Mouse (Mus musculus) limb, embryonic 12.5 days (tissue): ENCODE measurements at regions not wholly inside any gene's neighbourhood (a gene's known extent, or its start where the extent isn't known, plus 50 kb on each side); places are given as distances from the start of the nearest gene placed in this dataset.

Experiments used
- ATAC-seq: fragments of 200-750 bp; cut with Nextera tagmentation; 2 replicates; pipeline ENCODE4 v1.8.0; 2017; ENCODE audit warnings: low read depth, moderate TSS enrichment; ENCODE audit not compliant: insufficient number of reproducible peaks, insufficient read depth, low FRiP score, low TSS enrichment
- H3K27ac ChIP-seq: fragments of 300-500 bp; sonication (generic); 2 replicates; pipeline ENCODE4 v1.5.1; 2016; ENCODE audit warnings: mild to moderate bottlenecking, moderate library complexity
- H3K27me3 ChIP-seq: fragments of 300-500 bp; sonication (generic); 2 replicates; pipeline ENCODE4 v1.6.1; 2016; ENCODE audit warnings: mild to moderate bottlenecking, moderate library complexity
- H3K36me3 ChIP-seq: fragments of 300-500 bp; sonication (generic); 2 replicates; pipeline ENCODE4 v1.6.1; 2016; ENCODE audit warnings: mild to moderate bottlenecking, moderate library complexity
- H3K4me1 ChIP-seq: fragments of 300-500 bp; sonication (generic); replicated peaks from 2 replicates; pipeline ENCODE4 v1.6.1; 2016
- H3K4me2 ChIP-seq: fragments of 300-500 bp; sonication (generic); 2 replicates; pipeline ENCODE4 v1.6.1; 2016; ENCODE audit warnings: mild to moderate bottlenecking, moderate library complexity
- H3K4me3 ChIP-seq: fragments of 300-500 bp; sonication (generic); replicated peaks from 2 replicates; pipeline ENCODE4 v1.5.1; 2016; ENCODE audit warnings: mild to moderate bottlenecking
- H3K9ac ChIP-seq: fragments of 300-500 bp; sonication (generic); replicated peaks from 2 replicates; pipeline ENCODE4 v1.6.1; 2016; ENCODE audit warnings: mild to moderate bottlenecking, moderate library complexity
- H3K9me3 ChIP-seq: fragments of 300-500 bp; sonication (generic); 2 replicates; pipeline ENCODE4 v1.6.1; 2016; ENCODE audit warnings: mild to moderate bottlenecking, moderate library complexity
- whole genome bisulfite sequencing: fragments of 180-500 bp; shearing (Covaris S2); methylation state at CpG from one replicate; pipeline ENCODE4 v1.1.7; 2016; 5-methylcytosine and 5-hydroxymethylcytosine counted together

- ATAC-seq: no peak
- Histone ChIP-seq H3K4me3 (no peak overlapping the region), H3K4me2 (no peak overlapping the region), H3K9me3 (no peaks in the 10 kb centered on the region), H3K4me1 (no peaks in the 10 kb centered on the region; the same call in 1 of the 2 replicates), H3K36me3 (no peaks in the 10 kb centered on the region), H3K27me3 (no peaks in the 10 kb centered on the region), H3K9ac (no peak overlapping the region), H3K27ac (no peak overlapping the region)
These were observed 202.4 kb upstream of the Dkk2 start for GRCm38 (mm10) chr3:131882667-131883066.

DNA sequence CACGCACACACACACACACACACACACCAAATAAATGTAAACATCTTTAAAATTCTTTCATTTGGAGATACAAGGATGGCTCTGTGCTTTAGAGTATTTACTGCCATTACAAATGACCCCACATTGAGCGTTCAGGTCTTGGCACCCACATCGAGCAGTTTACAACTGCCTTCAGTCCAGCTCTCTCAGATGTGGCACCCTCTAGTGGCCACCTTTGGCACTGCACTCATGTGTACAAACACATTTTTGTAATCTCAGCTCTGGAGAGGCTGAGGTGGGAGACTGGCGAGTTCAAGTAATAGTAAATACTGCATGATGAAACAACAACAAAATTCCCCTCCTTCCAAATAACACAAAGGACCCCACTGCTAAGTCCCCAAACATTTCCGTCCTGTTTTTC, 198.6 kb upstream of the Dkk2 start:
- H3K9ac ChIP-seq: no peak overlapping the region
- no peaks in the 10 kb centered on the region for H3K9me3 ChIP-seq
- no peak overlapping the region for H3K4me2 ChIP-seq
- ATAC-seq: no peak
- H3K27ac ChIP-seq: no peak overlapping the region
- no peak overlapping the region for H3K4me3 ChIP-seq
- 85% methylated on average over 5 of the region's 5 CpGs for WGBS
- H3K36me3 ChIP-seq: no peaks in the 10 kb centered on the region
- no peaks in the 10 kb centered on the region; the same call in 1 of the 2 replicates for H3K4me1 ChIP-seq
- no peaks in the 10 kb centered on the region for H3K27me3 ChIP-seq

DNA sequence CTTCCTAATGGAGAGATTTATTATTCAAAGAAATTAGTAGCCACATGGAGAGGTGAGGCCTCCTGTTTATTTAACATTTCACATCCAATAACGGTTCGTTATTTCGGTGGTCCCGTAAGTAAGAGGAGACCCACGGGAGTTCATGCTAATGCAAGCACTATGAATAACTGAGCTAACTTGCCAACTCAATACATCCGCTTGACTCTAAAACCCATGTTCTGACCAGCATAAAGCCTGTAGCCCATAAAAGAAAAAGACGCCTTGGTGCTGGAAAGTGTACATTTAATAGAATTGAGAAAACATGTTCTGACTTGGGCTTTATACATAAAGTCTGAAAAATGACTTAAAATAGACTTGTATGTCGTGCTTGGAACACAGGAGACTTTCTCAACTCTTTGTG, 198.1 kb upstream of the Dkk2 start:
- whole genome bisulfite sequencing: 64% methylated on average over 8 of the region's 8 CpGs
- no peak for ATAC-seq

DNA sequence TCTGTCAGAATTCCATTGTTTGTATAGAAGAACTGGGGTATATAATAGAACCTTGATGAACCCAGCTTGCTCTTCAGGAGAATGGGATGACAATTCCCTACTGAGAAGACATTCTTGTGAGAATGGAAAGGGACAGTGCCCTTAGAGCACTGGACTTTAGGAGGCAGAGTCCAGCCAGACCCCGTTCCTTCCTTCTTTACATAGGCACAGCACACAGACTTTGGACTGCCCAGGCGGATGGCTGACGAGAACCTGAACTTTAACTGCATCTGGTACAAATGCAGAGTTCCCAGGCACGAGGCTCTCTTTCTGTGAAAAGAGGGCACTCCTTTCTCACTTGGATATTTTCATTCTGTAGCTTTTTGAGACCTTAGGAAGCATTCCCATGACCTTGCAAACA, 197.4 kb upstream of the Dkk2 start:
- Histone ChIP-seq H3K27ac (no peak overlapping the region), H3K4me1 (no peaks in the 10 kb centered on the region; the same call in 1 of the 2 replicates), H3K36me3 (no peaks in the 10 kb centered on the region), H3K27me3 (no peaks in the 10 kb centered on the region), H3K9me3 (no peaks in the 10 kb centered on the region), H3K4me2 (no peak overlapping the region), H3K9ac (no peak overlapping the region), H3K4me3 (no peak overlapping the region)
- no peak for ATAC-seq
- WGBS: 82% methylated on average over 4 of the region's 4 CpGs

More for the DNA sequence above, 198.1 kb upstream of the Dkk2 start:
- no peaks in the 10 kb centered on the region for H3K27me3 ChIP-seq
- H3K9me3 ChIP-seq: no peaks in the 10 kb centered on the region
- H3K4me2 ChIP-seq: no peak overlapping the region
- H3K27ac ChIP-seq: peak overlapping the region; percentile 12; the same call in 1 of the 2 replicates
- no peak overlapping the region for H3K9ac ChIP-seq
- H3K4me1 ChIP-seq: no peaks in the 10 kb centered on the region; the same call in 1 of the 2 replicates
- H3K36me3 ChIP-seq: no peaks in the 10 kb centered on the region
- H3K4me3 ChIP-seq: no peak overlapping the region

DNA sequence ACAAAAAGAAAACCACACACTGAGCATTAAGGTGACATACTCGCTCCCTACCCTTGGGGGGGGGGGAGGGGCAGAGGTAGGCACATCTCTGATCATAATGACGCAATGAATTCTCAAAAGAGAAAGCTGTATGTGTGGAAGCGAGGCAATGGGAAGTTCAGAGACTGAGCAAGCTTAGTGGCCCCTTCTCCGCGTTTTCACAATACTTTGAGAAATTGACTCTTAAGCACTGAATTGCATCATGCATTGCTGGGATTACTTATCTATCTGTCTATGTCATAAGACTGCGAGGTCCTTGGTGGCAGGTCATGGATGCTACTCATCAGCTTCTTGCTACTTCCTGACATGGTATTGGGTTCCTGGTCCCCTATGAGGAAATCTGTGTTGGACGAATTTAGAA, 193.2 kb upstream of the Dkk2 start:
- ATAC-seq: no peak
- WGBS: 90% methylated on average over 7 of the region's 7 CpGs
- no peaks in the 10 kb centered on the region for H3K9me3 ChIP-seq

GRCm38 (mm10) chr3:131893061-131893804, 191.9 kb upstream of the Dkk2 start:
- H3K9ac ChIP-seq: no peak overlapping the region
- no peaks in the 10 kb centered on the region for H3K27me3 ChIP-seq
- ATAC-seq: no peak

More for the DNA sequence above, 193.2 kb upstream of the Dkk2 start:
- no peaks in the 10 kb centered on the region for H3K27me3 ChIP-seq
- no peaks in the 10 kb centered on the region; the same call in 1 of the 2 replicates for H3K4me1 ChIP-seq
- H3K9ac ChIP-seq: no peak overlapping the region
- H3K36me3 ChIP-seq: no peaks in the 10 kb centered on the region
- no peak overlapping the region for H3K4me2 ChIP-seq
- no peak overlapping the region for H3K4me3 ChIP-seq
- no peak overlapping the region for H3K27ac ChIP-seq

DNA sequence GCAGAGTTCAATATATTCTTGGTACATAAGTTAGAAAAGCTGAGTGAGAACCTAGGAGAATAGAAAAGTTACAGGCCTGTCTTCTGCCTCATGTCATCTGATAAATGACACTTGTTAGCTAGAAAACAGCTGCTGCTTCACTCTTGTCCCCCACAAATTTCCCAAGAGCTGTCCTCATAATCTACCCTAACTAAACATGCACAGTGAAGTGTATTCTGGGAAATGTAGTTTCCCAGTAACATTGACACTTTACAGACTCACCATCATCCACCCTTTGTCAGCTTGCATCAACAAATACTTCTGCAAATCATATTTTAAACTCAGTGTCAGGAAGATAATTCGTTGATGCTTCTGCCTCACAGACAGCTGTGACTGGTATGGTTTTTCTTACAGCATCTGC, 190.0 kb upstream of the Dkk2 start:
- WGBS: 63% methylated on average over 1 of the region's 1 CpGs
- ATAC-seq: no peak
- H3K36me3 ChIP-seq: no peaks in the 10 kb centered on the region

More at GRCm38 (mm10) chr3:131893061-131893804, 191.9 kb upstream of the Dkk2 start:
- Histone ChIP-seq H3K27ac (no peak overlapping the region), H3K9me3 (no peaks in the 10 kb centered on the region), H3K4me2 (no peak overlapping the region), H3K36me3 (no peaks in the 10 kb centered on the region), H3K4me1 (no peaks in the 10 kb centered on the region), H3K4me3 (no peak overlapping the region)
- 73% methylated on average over 16 of the region's 16 CpGs for WGBS

GRCm38 (mm10) chr3:131913534-131913933, 171.6 kb upstream of the Dkk2 start:
- Histone ChIP-seq H3K27me3 (no peaks in the 10 kb centered on the region), H3K4me3 (no peak overlapping the region), H3K36me3 (no peaks in the 10 kb centered on the region), H3K27ac (no peak overlapping the region), H3K4me1 (no peaks in the 10 kb centered on the region), H3K4me2 (no peak overlapping the region), H3K9ac (no peak overlapping the region), H3K9me3 (no peaks in the 10 kb centered on the region; the same call in 1 of the 2 replicates)
- WGBS: 86% methylated on average over 6 of the region's 6 CpGs
- ATAC-seq: no peak

More for the DNA sequence above, 190.0 kb upstream of the Dkk2 start:
- no peaks in the 10 kb centered on the region for H3K27me3 ChIP-seq
- no peak overlapping the region for H3K4me3 ChIP-seq
- H3K27ac ChIP-seq: no peak overlapping the region
- no peaks in the 10 kb centered on the region for H3K4me1 ChIP-seq
- H3K4me2 ChIP-seq: no peak overlapping the region
- H3K9me3 ChIP-seq: no peaks in the 10 kb centered on the region
- H3K9ac ChIP-seq: no peak overlapping the region

GRCm38 (mm10) chr3:131914372-131914771, 170.7 kb upstream of the Dkk2 start:
- Histone ChIP-seq H3K36me3 (no peaks in the 10 kb centered on the region), H3K4me2 (no peak overlapping the region), H3K4me3 (no peak overlapping the region), H3K27ac (no peak overlapping the region), H3K9me3 (no peaks in the 10 kb centered on the region; the same call in 1 of the 2 replicates), H3K9ac (no peak overlapping the region), H3K27me3 (no peaks in the 10 kb centered on the region), H3K4me1 (peaks cover 3% of the 10 kb centered on the region)
- WGBS: 85% methylated on average over 3 of the region's 3 CpGs
- ATAC-seq: no peak

GRCm38 (mm10) chr3:131914997-131915396, 170.1 kb upstream of the Dkk2 start:
- Histone ChIP-seq H3K27me3 (no peaks in the 10 kb centered on the region), H3K9ac (no peak overlapping the region), H3K4me1 (peaks cover 9% of the 10 kb centered on the region), H3K4me2 (no peak overlapping the region), H3K9me3 (no peaks in the 10 kb centered on the region; the same call in 1 of the 2 replicates), H3K4me3 (no peak overlapping the region), H3K36me3 (no peaks in the 10 kb centered on the region), H3K27ac (no peak overlapping the region)
- ATAC-seq: no peak
- 86% methylated on average over 7 of the region's 7 CpGs for WGBS

- Histone ChIP-seq H3K4me3 (no peak overlapping the region), H3K9ac (no peak overlapping the region), H3K36me3 (no peaks in the 10 kb centered on the region), H3K27me3 (no peaks in the 10 kb centered on the region), H3K27ac (no peak overlapping the region), H3K4me2 (no peak overlapping the region), H3K9me3 (no peaks in the 10 kb centered on the region; the same call in 1 of the 2 replicates), H3K4me1 (peaks cover 14% of the 10 kb centered on the region)
- 76% methylated on average over 13 of the region's 13 CpGs for WGBS
- ATAC-seq: no peak
These were observed 167.2 kb upstream of the Dkk2 start for GRCm38 (mm10) chr3:131917734-131918534.
